Mouse (Mus musculus) thymus, adult 2 months (tissue): Measurements from ENCODE around the gene Rtf2. TPM values are rescaled to one million over a fixed set of nuclear protein-coding genes. Genes with fewer than 3 reads are reported as not detected.

Experiments
- DNase-seq: peaks from one replicate; pipeline ENCODE4 v3.0.0; 2021
- H3K27ac ChIP-seq: fragments of 200-500 bp; 2 replicates; pipeline ENCODE4 v1.5.1; 2012; ENCODE audit warnings: low read length, control low read depth; ENCODE audit not compliant: control insufficient read depth, insufficient read depth
- H3K27me3 ChIP-seq: fragments of 200-500 bp; 2 replicates; pipeline ENCODE4 v1.6.1; 2012; ENCODE audit warnings: mild to moderate bottlenecking, low read length, moderate library complexity, mixed read lengths; ENCODE audit not compliant: control insufficient read depth, insufficient read depth
- H3K36me3 ChIP-seq: fragments of 200-500 bp; 2 replicates; pipeline ENCODE4 v1.6.1; 2012; ENCODE audit warnings: mild to moderate bottlenecking, low read length, moderate library complexity; ENCODE audit not compliant: control insufficient read depth, insufficient read depth
- H3K4me1 ChIP-seq: fragments of 200-500 bp; replicated peaks from 2 replicates; pipeline ENCODE4 v1.6.1; 2012; ENCODE audit warnings: low read length; ENCODE audit not compliant: control insufficient read depth, insufficient read depth
- H3K4me3 ChIP-seq: fragments of 200-500 bp; 2 replicates; pipeline ENCODE4 v1.5.1; 2012; ENCODE audit warnings: mild to moderate bottlenecking, low read length, control low read depth, moderate library complexity; ENCODE audit not compliant: control insufficient read depth, insufficient read depth
- CTCF ChIP-seq: fragments of 200-500 bp; IDR thresholded peaks from 2 replicates; pipeline ENCODE4 v1.5.1; 2012; ENCODE audit warnings: mild to moderate bottlenecking, control low read depth, low read length, moderate library complexity, borderline replicate concordance; ENCODE audit not compliant: control insufficient read depth, poor library complexity, insufficient read depth; ENCODE audit errors: extremely low read depth
- POLR2A ChIP-seq: fragments of 200-500 bp; IDR thresholded peaks from 2 replicates; pipeline ENCODE4 v1.6.1; 2012; ENCODE audit warnings: mild to moderate bottlenecking, low read length, control low read depth, moderate library complexity; ENCODE audit not compliant: control insufficient read depth, poor library complexity, insufficient read depth; ENCODE audit errors: extremely low read depth
- WGBS: fragments of 180-500 bp; shearing (Covaris S2); methylation state at CpG from one replicate; pipeline ENCODE4 v1.1.7; 2018; 5-methylcytosine and 5-hydroxymethylcytosine counted together
- polyA plus RNA-seq: library from polyadenylated mRNA; depleted of rRNA; stranded (reverse); fragments of >200 nt; gene quantifications from 2 replicates; pipeline ENCODE4 v1.2.3, GENCODE M21; 2012; rRNA removed

Rtf2 gene
- polyA plus RNA-seq = 79.6 and 86.7 TPM in 2 replicates

DNA sequence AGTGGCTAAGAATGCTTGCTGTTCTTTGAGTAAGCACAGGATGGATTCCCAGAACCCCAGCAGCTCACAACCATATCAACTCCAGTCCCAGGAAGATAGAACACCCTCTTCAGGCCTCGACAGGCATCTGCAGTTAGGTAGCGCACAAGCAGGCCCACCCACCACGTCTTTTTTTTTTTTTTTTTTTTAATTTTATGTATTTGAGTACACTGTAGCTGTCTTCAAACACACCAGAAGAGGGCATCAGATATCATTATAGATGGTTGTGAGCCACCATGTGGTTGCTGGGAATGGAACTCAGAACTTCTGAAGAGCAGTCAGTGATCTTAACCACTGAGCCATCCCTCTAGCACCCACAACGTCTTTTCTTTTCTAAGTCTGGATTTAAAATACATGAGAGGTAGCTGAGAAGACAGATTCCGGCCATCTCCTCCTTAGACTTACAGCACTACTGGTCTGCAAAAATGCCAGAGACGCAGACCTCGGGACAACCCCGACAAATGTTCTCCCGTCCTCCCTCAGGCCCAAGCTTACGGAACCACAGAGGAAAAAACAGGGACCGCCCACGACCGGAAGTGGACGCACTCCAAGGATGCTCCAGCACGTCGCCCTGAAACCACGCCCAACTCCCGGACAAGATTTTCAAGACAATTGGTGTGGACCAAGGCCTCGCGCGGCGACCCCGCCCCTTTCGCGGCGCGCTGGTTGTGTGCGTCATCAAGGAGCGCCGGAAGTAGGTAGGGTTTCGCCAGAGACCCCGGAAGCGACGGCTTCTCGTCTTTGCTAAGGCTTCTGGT, at the start of gene Rtf2:
Gene Rtf2 (plus strand): TSS at position 714 of the 797 bp plus-strand sequence.
- H3K27ac ChIP-seq = peak within 1 kb of the TSS; percentile 58
- no peaks in the 10 kb centered on the region for H3K27me3 ChIP-seq
- H3K4me3 ChIP-seq = peak within 1 kb of the TSS; percentile 87
- peaks cover 41% of the 10 kb centered on the region for H3K4me1 ChIP-seq
- WGBS = 4% methylated on average over 35 of the region's 35 CpGs
- TF ChIP-seq POLR2A (peak; percentile 64; the same call in 1 of the 2 replicates), CTCF (0 out of 2 replicates have a peak, but pooled peaks have one; percentile 34)
- H3K36me3 ChIP-seq = no peaks in the 10 kb centered on the region; the same call in 1 of the 2 replicates
- peak; percentile 97 for DNase-seq

DNA sequence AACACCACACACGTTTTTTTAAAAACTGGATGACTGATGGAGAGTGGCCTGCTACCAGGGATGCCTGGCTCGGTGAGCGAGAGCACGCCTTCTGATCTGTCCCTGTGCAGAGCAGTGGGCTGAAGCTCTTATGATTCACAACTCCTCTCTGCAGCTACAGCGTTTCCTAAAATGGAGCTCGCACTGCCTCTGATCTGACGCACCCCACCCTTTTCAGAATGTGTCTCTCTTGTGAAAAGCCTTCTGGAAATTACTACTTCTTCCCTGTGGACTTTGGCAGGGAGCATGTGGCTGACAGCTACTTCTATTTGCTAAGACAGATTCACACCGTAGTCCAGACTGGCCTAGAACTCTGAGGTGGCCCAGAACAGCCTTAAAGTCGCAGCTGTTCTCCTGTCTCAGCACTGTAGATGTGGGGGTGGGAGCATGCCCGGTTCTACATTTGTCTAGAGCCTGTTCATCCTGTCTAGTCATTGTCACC, 48.3 kb upstream of the Rtf2 start:
- Histone ChIP-seq H3K36me3 (no peaks in the 10 kb centered on the region), H3K27me3 (no peaks in the 10 kb centered on the region), H3K4me3 (no peak overlapping the region), H3K27ac (peak overlapping the region; percentile 46; the same call in 1 of the 2 replicates), H3K4me1 (peaks cover 55% of the 10 kb centered on the region)
- DNase-seq = no peak
- TF ChIP-seq POLR2A (no peak), CTCF (no peak)
- WGBS = 48% methylated on average over 10 of the region's 10 CpGs

DNA sequence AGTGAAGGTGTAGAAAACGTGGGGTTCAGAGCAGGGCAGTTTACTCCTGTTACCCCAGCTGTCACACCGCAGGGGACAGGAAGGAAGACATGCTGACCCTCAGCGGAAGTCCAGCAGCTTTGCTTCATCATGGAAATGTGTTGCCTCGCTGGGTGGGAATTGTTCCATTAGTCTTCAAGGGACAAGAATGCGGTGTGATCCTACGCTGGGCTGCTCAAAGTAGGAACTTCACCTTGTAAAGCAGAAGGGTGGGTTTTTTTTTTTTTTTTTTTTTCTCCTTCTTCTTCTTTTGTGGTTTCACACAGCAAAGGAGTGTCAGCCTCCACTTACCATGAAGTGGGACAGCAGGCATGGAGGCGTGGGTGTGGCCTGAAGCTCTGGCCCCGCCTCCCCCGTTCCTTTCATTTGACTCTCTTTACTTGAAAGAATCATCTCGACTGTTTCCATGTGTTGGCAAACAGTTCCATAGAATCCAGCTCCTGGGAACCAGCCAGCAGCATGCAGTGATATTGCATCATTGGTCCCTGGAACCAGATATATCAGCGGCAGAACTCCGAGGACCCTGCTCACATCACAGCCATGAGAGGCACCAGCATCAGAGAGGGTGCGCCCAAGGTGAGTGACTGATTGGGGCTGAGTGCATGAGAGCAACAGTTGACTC, 46.8 kb upstream of the Rtf2 start, which contains the start of gene Cass4:
Gene Cass4 (plus strand): TSS at position 404 of the 661 bp plus-strand sequence.
- H3K27me3 ChIP-seq = no peaks in the 10 kb centered on the region
- H3K4me3 ChIP-seq = peak within 1 kb of the TSS; percentile 33
- WGBS = 12% methylated on average over 13 of the region's 13 CpGs
- H3K27ac ChIP-seq = peak within 1 kb of the TSS; percentile 31
- no peaks in the 10 kb centered on the region for H3K36me3 ChIP-seq
- peak; percentile 73 for DNase-seq
- H3K4me1 ChIP-seq = peaks cover 55% of the 10 kb centered on the region
- TF ChIP-seq CTCF (no peak), POLR2A (0 out of 2 replicates have a peak, but pooled peaks have one; percentile 11)

DNA sequence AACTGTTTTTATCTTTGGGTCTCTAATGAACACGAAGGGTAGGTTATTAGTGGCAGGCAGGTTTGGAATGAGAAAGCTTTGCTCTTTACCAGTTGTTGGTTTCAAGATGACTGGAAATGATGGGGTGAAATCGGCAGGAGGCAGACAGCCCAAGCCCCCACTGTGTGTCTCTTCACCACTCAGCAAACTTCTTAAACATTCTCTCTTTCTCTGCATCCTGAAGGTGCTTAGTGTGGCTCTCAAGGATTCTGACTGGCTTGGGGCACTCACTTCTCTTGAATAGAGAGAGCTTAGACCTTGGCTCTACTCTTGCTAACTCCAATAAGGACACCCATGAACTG, 46.3 kb upstream of the Rtf2 start:
- no peaks in the 10 kb centered on the region for H3K36me3 ChIP-seq
- WGBS = 59% methylated on average over 2 of the region's 2 CpGs
- peaks cover 59% of the 10 kb centered on the region for H3K4me1 ChIP-seq
- no peaks in the 10 kb centered on the region for H3K27me3 ChIP-seq
- no peak for DNase-seq
- H3K27ac ChIP-seq = peak overlapping the region; percentile 29; the same call in 1 of the 2 replicates
- TF ChIP-seq CTCF = no peak
- no peak for TF ChIP-seq POLR2A
- H3K4me3 ChIP-seq = peak overlapping the region; percentile 33; the same call in 1 of the 2 replicates

DNA sequence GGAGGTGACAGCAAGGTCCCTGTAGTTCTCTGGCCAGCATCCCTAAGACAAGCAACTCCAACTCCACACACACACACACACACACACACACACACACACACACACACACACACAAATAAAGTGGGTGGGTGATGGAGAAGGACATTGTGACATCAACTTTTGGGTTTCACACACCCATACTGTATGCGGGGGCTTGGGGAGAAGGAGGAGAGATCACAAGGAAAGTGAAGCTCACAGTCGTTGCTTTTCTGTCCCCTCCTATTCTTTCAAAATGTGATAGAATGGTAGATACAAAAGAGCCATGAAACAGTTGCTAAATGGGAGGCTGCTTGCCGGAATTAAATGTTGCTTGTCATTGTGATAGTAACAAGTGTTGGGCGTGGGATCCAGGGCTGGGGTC, 45.7 kb upstream of the Rtf2 start:
- peaks cover 65% of the 10 kb centered on the region for H3K4me1 ChIP-seq
- 89% methylated on average over 4 of the region's 4 CpGs for WGBS
- DNase-seq = no peak
- no peaks in the 10 kb centered on the region for H3K36me3 ChIP-seq
- H3K27me3 ChIP-seq = no peaks in the 10 kb centered on the region
- H3K4me3 ChIP-seq = no peak overlapping the region
- no peak overlapping the region for H3K27ac ChIP-seq
- no peak for TF ChIP-seq CTCF

DNA sequence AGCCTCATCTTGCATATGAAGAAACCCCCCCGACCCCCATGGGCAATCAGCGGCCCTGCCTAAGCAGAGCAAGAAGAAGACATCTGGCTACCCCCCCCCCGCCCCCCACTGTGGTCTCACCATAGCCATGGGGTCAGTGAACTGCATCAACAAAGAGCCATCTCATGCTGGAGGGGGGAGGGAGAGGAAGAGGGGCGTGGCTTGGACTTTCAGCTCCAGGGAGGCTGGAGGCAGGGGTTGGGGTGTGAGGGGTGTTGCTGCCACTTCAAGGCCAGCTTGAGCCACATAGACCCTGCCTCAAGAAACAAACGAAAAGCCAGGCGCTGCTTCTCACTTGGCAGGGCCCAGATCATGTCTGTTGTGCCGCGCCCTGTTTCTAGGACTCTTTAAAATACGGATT, 44.4 kb upstream of the Rtf2 start:
- Histone ChIP-seq H3K36me3 (no peaks in the 10 kb centered on the region), H3K4me3 (no peak overlapping the region), H3K4me1 (peaks cover 65% of the 10 kb centered on the region), H3K27me3 (no peaks in the 10 kb centered on the region), H3K27ac (no peak overlapping the region)
- TF ChIP-seq POLR2A = no peak
- TF ChIP-seq CTCF = no peak
- DNase-seq = no peak
- WGBS = 80% methylated on average over 9 of the region's 9 CpGs
